Mouse (Mus musculus) granulocyte monocyte progenitor cell, adult 5-6 weeks (primary cell): ENCODE data around the gene Sprr2f. TPM values are rescaled to one million over a fixed set of nuclear protein-coding genes. Genes with fewer than 3 reads are reported as not detected.

Experiments used
- ATAC-seq: replicated peaks from 2 replicates; pipeline ENCODE4 v1.8.0; 2016; ENCODE audit warnings: mild to moderate bottlenecking, moderate TSS enrichment, inconsistent platforms; ENCODE audit not compliant: poor library complexity, severe bottlenecking
- total RNA-seq, 2 experiments: library from RNA; stranded (forward) in 1 of 2; stranded (reverse) in 1 of 2; fragments of 200-712, 200-1000 nt in 1 of 2; fragments of >200 nt in 1 of 2; fragmentation: Nextera tagmentation in 1 of 2; gene quantifications; 2 replicates each; pipeline ENCODE4 v1.2.3; 2014 to 2017

Sprr2f gene
- total RNA-seq (2014; fragmentation: Nextera tagmentation) (not detected in 2 replicates), total RNA-seq (2017) (not detected in 2 replicates)

GRCm38 (mm10) chr3:92364887-92365286, at the start of gene Sprr2f:
TSS of gene Sprr2f (plus strand) at chr3:92365187.
- ATAC-seq, result no peak

GRCm38 (mm10) chr3:92316320-92316719, 48.7 kb upstream of the Sprr2f start, which contains the start of gene Sprr2b:
TSS of gene Sprr2b (plus strand) at chr3:92316620.
- ATAC-seq, result no peak

DNA sequence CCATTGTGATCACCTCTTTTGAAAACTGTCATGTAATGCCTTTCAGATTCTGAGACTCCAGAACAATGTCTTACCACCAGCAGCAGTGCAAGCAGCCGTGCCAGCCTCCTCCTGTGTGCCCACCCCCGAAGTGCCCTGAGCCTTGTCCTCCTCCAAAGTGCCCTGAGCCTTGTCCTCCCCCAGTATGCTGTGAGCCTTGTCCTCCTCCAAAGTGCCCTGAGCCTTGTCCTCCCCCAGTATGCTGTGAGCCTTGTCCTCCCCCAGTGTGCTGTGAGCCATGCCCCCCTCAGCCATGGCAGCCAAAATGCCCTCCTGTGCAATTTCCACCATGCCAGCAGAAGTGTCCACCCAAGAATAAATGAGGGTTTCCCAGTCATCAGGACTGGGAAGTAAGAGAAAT, 47.6 kb upstream of the Sprr2f start:
- no peak for ATAC-seq

GRCm38 (mm10) chr3:92336278-92336677, 28.7 kb upstream of the Sprr2f start:
- no peak for ATAC-seq

- no peak for ATAC-seq
Observed at GRCm38 (mm10) chr3:92338840-92339239, 26.1 kb upstream of the Sprr2f start, which contains the start of gene Sprr2d. TSS of gene Sprr2d (plus strand) at chr3:92339140.

DNA sequence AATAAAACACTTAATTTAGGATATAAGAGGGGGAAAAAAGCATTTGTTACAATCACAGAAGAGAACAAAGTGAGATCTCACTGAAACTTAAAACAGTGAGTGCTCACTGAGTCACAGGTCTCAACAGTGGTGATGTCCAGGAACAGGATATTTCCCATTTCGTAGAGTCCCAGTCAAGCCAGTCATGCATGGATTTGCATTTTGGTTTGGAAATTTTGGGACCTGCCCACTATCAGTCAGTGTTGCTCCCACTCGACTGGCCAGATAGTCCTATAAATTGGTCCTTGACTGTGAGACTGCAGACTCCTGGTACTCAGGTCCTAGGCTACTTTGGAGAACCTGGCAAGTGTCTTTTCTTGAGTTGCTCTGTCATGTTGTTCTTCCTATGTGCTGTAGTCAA, 13.1 kb upstream of the Sprr2f start, which contains the start of gene Sprr2e:
Gene Sprr2e, plus strand, starts transcription at position 301 of the 400 bp plus-strand sequence.
- no peak for ATAC-seq

DNA sequence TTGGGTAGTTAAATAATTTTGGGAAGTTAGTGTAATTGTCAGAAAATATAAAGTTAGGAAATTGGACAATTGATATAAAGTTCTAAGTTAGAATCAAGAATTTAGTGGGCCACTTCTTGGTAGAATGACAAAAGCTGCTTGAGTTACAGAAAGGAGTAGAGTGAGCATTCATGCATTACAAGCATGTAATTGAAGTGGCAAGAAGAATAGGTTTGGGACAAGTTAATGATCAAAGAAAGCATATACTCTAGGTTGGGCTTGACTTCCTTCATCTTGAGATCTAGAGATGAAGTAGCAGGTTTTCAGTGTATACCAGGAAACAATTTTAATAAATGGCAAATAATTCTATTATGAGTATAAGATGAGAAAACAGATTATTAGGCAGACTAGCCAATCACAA, 3.4 kb upstream of the Sprr2f start:
- ATAC-seq, result no peak

- ATAC-seq, result no peak
Observed at GRCm38 (mm10) chr3:92373613-92374012, 8.6 kb downstream of the Sprr2f start.

DNA sequence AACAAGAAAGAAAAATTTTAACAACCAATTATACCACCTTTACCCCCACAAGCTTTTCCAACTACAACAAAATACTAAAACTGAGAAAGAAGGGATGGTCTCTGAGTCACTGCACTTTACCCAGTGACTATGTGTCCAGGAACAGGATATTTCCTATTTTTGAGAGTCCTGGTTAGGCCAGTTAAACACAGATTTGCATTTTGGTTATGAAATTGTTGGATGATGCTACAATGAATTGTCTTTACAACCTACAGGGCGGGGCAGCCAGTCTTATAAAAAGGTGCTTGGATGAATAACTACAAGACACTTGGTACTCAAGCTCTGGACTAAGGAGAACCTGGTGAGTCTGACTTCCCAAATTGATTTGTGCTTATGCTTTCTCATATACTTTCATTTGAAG, 20.4 kb downstream of the Sprr2f start, which contains the start of gene Sprr2h:
Gene Sprr2h, plus strand, starts transcription at position 301 of the 400 bp plus-strand sequence.
- no peak for ATAC-seq

- ATAC-seq, result no peak
Observed at GRCm38 (mm10) chr3:92394301-92394700, 29.3 kb downstream of the Sprr2f start.

DNA sequence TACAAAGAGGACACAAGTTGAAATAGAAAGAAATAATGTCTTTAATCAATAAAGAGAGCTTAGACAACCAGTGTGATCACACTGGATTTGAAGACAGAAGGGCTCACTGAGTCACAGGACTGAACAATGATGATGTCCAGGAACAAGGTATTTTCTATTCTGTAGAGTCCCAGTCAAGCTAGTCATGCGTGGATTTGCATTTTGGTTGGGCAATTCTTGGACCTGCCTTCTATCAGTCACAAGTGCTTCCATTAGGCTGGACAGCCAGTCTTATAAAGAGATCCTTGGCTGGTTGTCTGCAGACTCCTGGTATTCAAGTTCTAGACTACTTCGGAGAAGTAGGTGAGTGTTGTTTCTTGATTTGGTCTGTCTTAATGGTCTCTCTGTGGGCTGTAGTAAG, 42.7 kb downstream of the Sprr2f start, which contains the start of gene Sprr2i:
Gene Sprr2i, plus strand, starts transcription at position 301 of the 400 bp plus-strand sequence.
- ATAC-seq, result no peak

Other genes with a start within 250 kb of the Sprr2f start
- not detected in 2 replicates for gene Prr9, start 241.2 kb upstream of the Sprr2f start, total RNA-seq (2014; fragmentation: Nextera tagmentation)
- not detected in 2 replicates for gene Prr9, start 241.2 kb upstream of the Sprr2f start, total RNA-seq (2017)
- gene Lelp1, start 222.4 kb upstream of the Sprr2f start, total RNA-seq (2014; fragmentation: Nextera tagmentation), result not detected in 2 replicates
- gene Lelp1, start 222.4 kb upstream of the Sprr2f start, total RNA-seq (2017), result not detected in 2 replicates
- not detected in 2 replicates for gene Sprr2a1, start 149.4 kb upstream of the Sprr2f start, total RNA-seq (2014; fragmentation: Nextera tagmentation)
- gene Sprr2a1, start 149.4 kb upstream of the Sprr2f start, total RNA-seq (2017), result not detected in 2 replicates
- gene Sprr2a2, start 149.3 kb upstream of the Sprr2f start, total RNA-seq (2014; fragmentation: Nextera tagmentation), result not detected in 2 replicates
- not detected in 2 replicates for gene Sprr2a2, start 149.3 kb upstream of the Sprr2f start, total RNA-seq (2017)
- gene Sprr2a3, start 79.8 kb upstream of the Sprr2f start, total RNA-seq (2014; fragmentation: Nextera tagmentation), result not detected in 2 replicates
- not detected in 2 replicates for gene Sprr2a3, start 79.8 kb upstream of the Sprr2f start, total RNA-seq (2017)
- gene Sprr2b, start 48.6 kb upstream of the Sprr2f start, total RNA-seq (2014; fragmentation: Nextera tagmentation), result not detected in 2 replicates
- gene Sprr2b, start 48.6 kb upstream of the Sprr2f start, total RNA-seq (2017), result not detected in 2 replicates
- not detected in 2 replicates for gene Sprr2d, start 26.0 kb upstream of the Sprr2f start, total RNA-seq (2014; fragmentation: Nextera tagmentation)
- not detected in 2 replicates for gene Sprr2d, start 26.0 kb upstream of the Sprr2f start, total RNA-seq (2017)
- not detected in 2 replicates for gene Sprr2e, start 13.0 kb upstream of the Sprr2f start, total RNA-seq (2014; fragmentation: Nextera tagmentation)
- gene Sprr2e, start 13.0 kb upstream of the Sprr2f start, total RNA-seq (2017), result not detected in 2 replicates
- not detected in 2 replicates for gene Sprr2h, start 20.5 kb downstream of the Sprr2f start, total RNA-seq (2014; fragmentation: Nextera tagmentation)
- not detected in 2 replicates for gene Sprr2h, start 20.5 kb downstream of the Sprr2f start, total RNA-seq (2017)
- gene Sprr2i, start 42.8 kb downstream of the Sprr2f start, total RNA-seq (2014; fragmentation: Nextera tagmentation), result not detected in 2 replicates
- gene Sprr2i, start 42.8 kb downstream of the Sprr2f start, total RNA-seq (2017), result not detected in 2 replicates
- not detected in 2 replicates for gene Sprr2j-ps, start 52.9 kb downstream of the Sprr2f start, total RNA-seq (2014; fragmentation: Nextera tagmentation)
- gene Sprr2j-ps, start 52.9 kb downstream of the Sprr2f start, total RNA-seq (2017), result not detected in 2 replicates
- gene Gm9774, start 64.2 kb downstream of the Sprr2f start, total RNA-seq (2014; fragmentation: Nextera tagmentation), result 5.2 and 10.9 TPM in 2 replicates
- gene Gm9774, start 64.2 kb downstream of the Sprr2f start, total RNA-seq (2017), result 1.2 TPM in 2 replicates
- gene Sprr2k, start 67.4 kb downstream of the Sprr2f start, total RNA-seq (2014; fragmentation: Nextera tagmentation), result not detected in 2 replicates
- not detected in 2 replicates for gene Sprr2k, start 67.4 kb downstream of the Sprr2f start, total RNA-seq (2017)
- gene Sprr1b, start 73.6 kb downstream of the Sprr2f start, total RNA-seq (2014; fragmentation: Nextera tagmentation), result not detected in 2 replicates
- not detected in 2 replicates for gene Sprr1b, start 73.6 kb downstream of the Sprr2f start, total RNA-seq (2017)
- gene Sprr3, start 93.5 kb downstream of the Sprr2f start, total RNA-seq (2014; fragmentation: Nextera tagmentation), result not detected in 2 replicates
- not detected in 2 replicates for gene Sprr3, start 93.5 kb downstream of the Sprr2f start, total RNA-seq (2017)
- gene Sprr1a, start 120.7 kb downstream of the Sprr2f start, total RNA-seq (2014; fragmentation: Nextera tagmentation), result not detected in 2 replicates
- not detected in 2 replicates for gene Sprr1a, start 120.7 kb downstream of the Sprr2f start, total RNA-seq (2017)
- gene Sprr4, start 135.3 kb downstream of the Sprr2f start, total RNA-seq (2014; fragmentation: Nextera tagmentation), result not detected in 2 replicates
- not detected in 2 replicates for gene Sprr4, start 135.3 kb downstream of the Sprr2f start, total RNA-seq (2017)
- gene 2310046K23Rik, start 169.3 kb downstream of the Sprr2f start, total RNA-seq (2014; fragmentation: Nextera tagmentation), result not detected in 2 replicates
- not detected in 2 replicates for gene 2310046K23Rik, start 169.3 kb downstream of the Sprr2f start, total RNA-seq (2017)
- gene Ivl, start 208.5 kb downstream of the Sprr2f start, total RNA-seq (2014; fragmentation: Nextera tagmentation), result not detected in 2 replicates
- gene Ivl, start 208.5 kb downstream of the Sprr2f start, total RNA-seq (2017), result not detected in 2 replicates
- gene Smcp, start 223.8 kb downstream of the Sprr2f start, total RNA-seq (2014; fragmentation: Nextera tagmentation), result not detected in 2 replicates
- gene Smcp, start 223.8 kb downstream of the Sprr2f start, total RNA-seq (2017), result not detected in 2 replicates
- not detected in 2 replicates for gene 2210017I01Rik, start 242.3 kb downstream of the Sprr2f start, total RNA-seq (2014; fragmentation: Nextera tagmentation)
- not detected in 2 replicates for gene 2210017I01Rik, start 242.3 kb downstream of the Sprr2f start, total RNA-seq (2017)